Mouse (Mus musculus) embryo, embryonic 9.5 days (tissue): ENCODE data around the gene Tpm3.
"Not testable (repeated sequence)": the region's sequence is repeated elsewhere in the genome, so short reads cannot be mapped to it uniquely, and the experiment has no call there.

ENCODE experiments used
- DNase-seq: peaks from one replicate; pipeline ENCODE4 v3.0.0-alpha.2; 2017; ENCODE audit errors: extremely low spot score

Gene Tpm3

GRCm38 (mm10) chr3:90083698-90084324, 11.4 kb downstream of the Tpm3 start:
- no peak for DNase-seq

- DNase-seq, result no peak
Measured at GRCm38 (mm10) chr3:90084790-90085189, 12.3 kb downstream of the Tpm3 start.

- no peak for DNase-seq
Measured at GRCm38 (mm10) chr3:90085281-90085680, 12.8 kb downstream of the Tpm3 start.

- no peak for DNase-seq
Measured at GRCm38 (mm10) chr3:90086068-90086467, 13.6 kb downstream of the Tpm3 start.

- no peak for DNase-seq
Measured at GRCm38 (mm10) chr3:90088617-90089016, 16.2 kb downstream of the Tpm3 start.

- DNase-seq, result no peak
Measured at GRCm38 (mm10) chr3:90090892-90091291, 18.4 kb downstream of the Tpm3 start.

- DNase-seq, result no peak
Measured at GRCm38 (mm10) chr3:90094453-90094852, 22.0 kb downstream of the Tpm3 start.

- DNase-seq, result no peak
Measured at GRCm38 (mm10) chr3:90097928-90098327, 25.5 kb downstream of the Tpm3 start.

GRCm38 (mm10) chr3:90101010-90101409, 28.6 kb downstream of the Tpm3 start:
- no peak for DNase-seq

GRCm38 (mm10) chr3:90101673-90102072, 29.2 kb downstream of the Tpm3 start:
- no peak for DNase-seq

GRCm38 (mm10) chr3:90102239-90102638, 29.8 kb downstream of the Tpm3 start:
- no peak for DNase-seq

- no peak for DNase-seq
Measured at GRCm38 (mm10) chr3:90103176-90103575, 30.7 kb downstream of the Tpm3 start.

- no peak for DNase-seq
Measured at GRCm38 (mm10) chr3:90103938-90104337, 31.5 kb downstream of the Tpm3 start, which contains the start of gene Nup210l. TSS of gene Nup210l (plus strand) at chr3:90104132.

- no peak for DNase-seq
Measured at GRCm38 (mm10) chr3:90111706-90112105, 39.3 kb downstream of the Tpm3 start.

GRCm38 (mm10) chr3:90114342-90114741, 41.9 kb downstream of the Tpm3 start:
- DNase-seq, result no peak

GRCm38 (mm10) chr3:90115526-90115925, 43.1 kb downstream of the Tpm3 start:
- DNase-seq, result no peak

- DNase-seq, result no peak
Measured at GRCm38 (mm10) chr3:90118132-90118790, 45.8 kb downstream of the Tpm3 start.

- DNase-seq, result not testable (repeated sequence)
Measured at GRCm38 (mm10) chr3:90122036-90122435, 49.6 kb downstream of the Tpm3 start.

GRCm38 (mm10) chr3:90125710-90126109, 53.3 kb downstream of the Tpm3 start:
- no peak for DNase-seq

GRCm38 (mm10) chr3:90127881-90128280, 55.4 kb downstream of the Tpm3 start:
- no peak for DNase-seq

GRCm38 (mm10) chr3:90132745-90133144, 60.3 kb downstream of the Tpm3 start:
- DNase-seq, result no peak

- DNase-seq, result no peak
Measured at GRCm38 (mm10) chr3:90133331-90133730, 60.9 kb downstream of the Tpm3 start.

GRCm38 (mm10) chr3:90134483-90134882, 62.0 kb downstream of the Tpm3 start:
- DNase-seq, result no peak

GRCm38 (mm10) chr3:90134993-90135392, 62.5 kb downstream of the Tpm3 start:
- no peak for DNase-seq
